Mouse (Mus musculus): Measurements from ENCODE around the gene Efemp2. TPM values are rescaled to one million over a fixed set of nuclear protein-coding genes. Genes with fewer than 3 reads are reported as not detected.

The Efemp2 gene
- polyA plus RNA-seq, 1 experiment from 2014 or later = 91.8 TPM

GRCm38 (mm10) chr19:5513005-5513349 lies 39.2 kb downstream of the Efemp2 start:
- 78% methylated on average over 3 of the region's 3 CpGs for WGBS
- no peak for TF ChIP-seq CTCF (IDR thresholded peaks at IDR 0.05)
- TF ChIP-seq EP300 (IDR thresholded peaks at IDR 0.05) = no peak

GRCm38 (mm10) chr19:5515840-5516777 lies 42.4 kb downstream of the Efemp2 start:
- TF ChIP-seq EP300 (IDR thresholded peaks at IDR 0.05) = no peak
- TF ChIP-seq CTCF (IDR thresholded peaks at IDR 0.05) = peak; percentile 34; the same call in 1 of the 2 replicates
- H3K27me3 ChIP-seq (replicated peaks; ENCODE audit: insufficient read depth, low read length) = no peaks in the 10 kb centered on the region
- WGBS = 85% methylated on average over 7 of the region's 7 CpGs

More at GRCm38 (mm10) chr19:5513005-5513349, 39.2 kb downstream of the Efemp2 start:
- H3K36me3 ChIP-seq (ENCODE audit: insufficient read depth, low read length) = no peaks in the 10 kb centered on the region
- DNase-seq (ENCODE audit: low spot score) = no peak
- H3K4me3 ChIP-seq (ENCODE audit: low read depth, low read length) = no peak overlapping the region
- H3K27me3 ChIP-seq (replicated peaks; ENCODE audit: insufficient read depth, low read length) = no peaks in the 10 kb centered on the region
- 0 out of 2 replicates have a peak, but pooled peaks cover 10% of the 10 kb centered on the region for H3K4me1 ChIP-seq (ENCODE audit: insufficient read depth, low read depth, low read length)
- no peak for ATAC-seq
- no peak overlapping the region for H3K27ac ChIP-seq (ENCODE audit: low read length)
- no peak overlapping the region for H3K9ac ChIP-seq (replicated peaks; ENCODE audit: low read depth)
- H3K4me2 ChIP-seq (replicated peaks; ENCODE audit: low read depth, low read length) = 0 out of 2 replicates have a peak overlapping the region, but pooled peaks have one; percentile 27
- no peaks in the 10 kb centered on the region for H3K9me3 ChIP-seq (ENCODE audit: low read length)

GRCm38 (mm10) chr19:5516906-5517505 lies 43.3 kb downstream of the Efemp2 start:
- ATAC-seq = no peak; the same call in 1 of the 2 replicates
- H3K4me3 ChIP-seq (ENCODE audit: low read depth, low read length) = no peak overlapping the region

More at GRCm38 (mm10) chr19:5515840-5516777, 42.4 kb downstream of the Efemp2 start:
- DNase-seq (ENCODE audit: low spot score) (no peak), ATAC-seq (no peak)
- Histone ChIP-seq H3K36me3 (ENCODE audit: insufficient read depth, low read length) (no peaks in the 10 kb centered on the region), H3K9ac (replicated peaks; ENCODE audit: low read depth) (no peak overlapping the region), H3K4me2 (replicated peaks; ENCODE audit: low read depth, low read length) (no peak overlapping the region), H3K27ac (ENCODE audit: low read length) (no peak overlapping the region), H3K4me1 (ENCODE audit: insufficient read depth, low read depth, low read length) (0 out of 2 replicates have a peak, but pooled peaks cover 8% of the 10 kb centered on the region), H3K9me3 (ENCODE audit: low read length) (no peaks in the 10 kb centered on the region), H3K4me3 (ENCODE audit: low read depth, low read length) (no peak overlapping the region)

GRCm38 (mm10) chr19:5518721-5519120 lies 45.0 kb downstream of the Efemp2 start:
- WGBS = 83% methylated on average over 3 of the region's 3 CpGs
- no peak overlapping the region for H3K4me3 ChIP-seq (ENCODE audit: low read depth, low read length)
- no peak for DNase-seq (ENCODE audit: low spot score)
- no peaks in the 10 kb centered on the region for H3K9me3 ChIP-seq (ENCODE audit: low read length)
- TF ChIP-seq CTCF (IDR thresholded peaks at IDR 0.05) (no peak), EP300 (IDR thresholded peaks at IDR 0.05) (no peak)
- no peak for ATAC-seq
- H3K36me3 ChIP-seq (ENCODE audit: insufficient read depth, low read length) = no peaks in the 10 kb centered on the region
- no peaks in the 10 kb centered on the region for H3K4me1 ChIP-seq (ENCODE audit: insufficient read depth, low read depth, low read length)
- no peak overlapping the region for H3K4me2 ChIP-seq (replicated peaks; ENCODE audit: low read depth, low read length)
- no peaks in the 10 kb centered on the region for H3K27me3 ChIP-seq (replicated peaks; ENCODE audit: insufficient read depth, low read length)
- H3K27ac ChIP-seq (ENCODE audit: low read length) = no peak overlapping the region
- no peak overlapping the region for H3K9ac ChIP-seq (replicated peaks; ENCODE audit: low read depth)

More at GRCm38 (mm10) chr19:5516906-5517505, 43.3 kb downstream of the Efemp2 start:
- no peak overlapping the region for H3K27ac ChIP-seq (ENCODE audit: low read length)
- 0 out of 2 replicates have a peak, but pooled peaks cover 6% of the 10 kb centered on the region for H3K4me1 ChIP-seq (ENCODE audit: insufficient read depth, low read depth, low read length)
- peak; percentile 38 for TF ChIP-seq CTCF (IDR thresholded peaks at IDR 0.05)
- TF ChIP-seq EP300 (IDR thresholded peaks at IDR 0.05) = no peak
- H3K36me3 ChIP-seq (ENCODE audit: insufficient read depth, low read length) = no peaks in the 10 kb centered on the region
- WGBS = 73% methylated on average over 8 of the region's 8 CpGs
- no peaks in the 10 kb centered on the region for H3K27me3 ChIP-seq (replicated peaks; ENCODE audit: insufficient read depth, low read length)
- no peak overlapping the region for H3K9ac ChIP-seq (replicated peaks; ENCODE audit: low read depth)
- H3K9me3 ChIP-seq (ENCODE audit: low read length) = no peaks in the 10 kb centered on the region
- DNase-seq (ENCODE audit: low spot score) = peak; percentile 13
- H3K4me2 ChIP-seq (replicated peaks; ENCODE audit: low read depth, low read length) = no peak overlapping the region

- H3K9ac ChIP-seq (replicated peaks; ENCODE audit: low read depth) = no peak overlapping the region
- H3K9me3 ChIP-seq (ENCODE audit: low read length) = no peaks in the 10 kb centered on the region
- TF ChIP-seq CTCF (IDR thresholded peaks at IDR 0.05) = no peak
- TF ChIP-seq EP300 (IDR thresholded peaks at IDR 0.05) = no peak
- DNase-seq (ENCODE audit: low spot score) = no peak
- H3K4me1 ChIP-seq (ENCODE audit: insufficient read depth, low read depth, low read length) = no peaks in the 10 kb centered on the region
- no peaks in the 10 kb centered on the region for H3K27me3 ChIP-seq (replicated peaks; ENCODE audit: insufficient read depth, low read length)
- H3K27ac ChIP-seq (ENCODE audit: low read length) = no peak overlapping the region
- H3K36me3 ChIP-seq (ENCODE audit: insufficient read depth, low read length) = no peaks in the 10 kb centered on the region
- 67% methylated on average over 5 of the region's 5 CpGs for whole genome bisulfite sequencing
- no peak for ATAC-seq
- H3K4me2 ChIP-seq (replicated peaks; ENCODE audit: low read depth, low read length) = no peak overlapping the region
- H3K4me3 ChIP-seq (ENCODE audit: low read depth, low read length) = no peak overlapping the region
These were observed 51.5 kb downstream of the Efemp2 start for GRCm38 (mm10) chr19:5525204-5525603.

Measured in lung, postnatal 0 days (tissue).